Mouse (Mus musculus) CD4-positive, CD25-positive, alpha-beta regulatory T cell, adult 4 months (primary cell): ENCODE measurements around the gene Arfgef2. TPM values are rescaled to one million over a fixed set of nuclear protein-coding genes. Genes with fewer than 3 reads are reported as not detected.
A peak's percentile ranks its signal among the peaks of the same experiment; 100 is the strongest.

Source experiments
- ATAC-seq: one replicate; pipeline ENCODE4 v1.8.0; 2017
- polyA plus RNA-seq, 2 experiments: library from polyadenylated mRNA; unstranded; fragments of 100-300 nt; shearing (Covaris generic); gene quantifications; one replicate each; pipeline ENCODE4 v1.2.1; 2017

Arfgef2 gene
- polyA plus RNA-seq, 2 experiments from 2014 or later, result 3.4 to 4.3 TPM

- no peak for ATAC-seq
Observed at GRCm38 (mm10) chr2:166862505-166862904, 57.1 kb downstream of the Arfgef2 start.

- no peak for ATAC-seq
Observed at GRCm38 (mm10) chr2:166865476-166865875, 60.1 kb downstream of the Arfgef2 start.

- ATAC-seq, result no peak
Observed at GRCm38 (mm10) chr2:166870271-166870865, 65.0 kb downstream of the Arfgef2 start.

GRCm38 (mm10) chr2:166870899-166871298 lies 65.5 kb downstream of the Arfgef2 start:
- no peak for ATAC-seq

GRCm38 (mm10) chr2:166874675-166875280 lies 69.4 kb downstream of the Arfgef2 start:
- no peak for ATAC-seq

- ATAC-seq, result no peak
Observed at GRCm38 (mm10) chr2:166875561-166875960, 70.2 kb downstream of the Arfgef2 start.

- ATAC-seq, result no peak
Observed at GRCm38 (mm10) chr2:166876331-166876730, 70.9 kb downstream of the Arfgef2 start.

GRCm38 (mm10) chr2:166885066-166885465 lies 79.7 kb downstream of the Arfgef2 start:
- ATAC-seq, result no peak

- no peak for ATAC-seq
Observed at GRCm38 (mm10) chr2:166885619-166886018, 80.2 kb downstream of the Arfgef2 start.

- no peak for ATAC-seq
Observed at GRCm38 (mm10) chr2:166886231-166886630, 80.8 kb downstream of the Arfgef2 start.

GRCm38 (mm10) chr2:166887816-166888215 lies 82.4 kb downstream of the Arfgef2 start:
- no peak for ATAC-seq

- no peak for ATAC-seq
Observed at GRCm38 (mm10) chr2:166891366-166891880, 86.0 kb downstream of the Arfgef2 start.

- no peak for ATAC-seq
Observed at GRCm38 (mm10) chr2:166892158-166892680, 86.8 kb downstream of the Arfgef2 start.

GRCm38 (mm10) chr2:166893036-166893435 lies 87.6 kb downstream of the Arfgef2 start:
- no peak for ATAC-seq

GRCm38 (mm10) chr2:166896368-166896767 lies 91.0 kb downstream of the Arfgef2 start:
- no peak for ATAC-seq

- ATAC-seq, result no peak
Observed at GRCm38 (mm10) chr2:166896974-166897373, 91.6 kb downstream of the Arfgef2 start.

- ATAC-seq, result no peak
Observed at GRCm38 (mm10) chr2:166899161-166899560, 93.8 kb downstream of the Arfgef2 start.

GRCm38 (mm10) chr2:166899746-166900145 lies 94.4 kb downstream of the Arfgef2 start:
- no peak for ATAC-seq

- ATAC-seq, result no peak
Observed at GRCm38 (mm10) chr2:166900792-166901505, 95.6 kb downstream of the Arfgef2 start.

- ATAC-seq, result no peak
Observed at GRCm38 (mm10) chr2:166903719-166904282, 98.4 kb downstream of the Arfgef2 start.

- ATAC-seq, result peak; percentile 92
Observed at GRCm38 (mm10) chr2:166905711-166906522, 100.5 kb downstream of the Arfgef2 start, which contains the start of gene Cse1l. Gene Cse1l (plus strand): TSS chr2:166906040.
